Mouse (Mus musculus): ENCODE data around the gene Dner.

GRCm38 (mm10) chr1:84437565-84437964 lies 258.5 kb downstream of the Dner start:
- no peak for TF ChIP-seq CTCF (IDR thresholded peaks at IDR 0.05; ENCODE audit: low read depth)
- TF ChIP-seq EP300 (IDR thresholded peaks at IDR 0.05; ENCODE audit: low read depth) = no peak
